Mouse (Mus musculus) midbrain, postnatal 0 days (tissue): ENCODE measurements around the gene Nrxn1. TPM values are rescaled to one million over a fixed set of nuclear protein-coding genes. Genes with fewer than 3 reads are reported as not detected.

Experiments used
- ATAC-seq: fragments of 200-750 bp; cut with Nextera tagmentation; 2 replicates; pipeline ENCODE4 v1.8.0; 2017; ENCODE audit warnings: moderate number of reproducible peaks, mild to moderate bottlenecking, moderate TSS enrichment, moderate library complexity; ENCODE audit not compliant: low FRiP score
- DNase-seq: peaks from one replicate; pipeline ENCODE4 v3.0.0-alpha.2; 2015; ENCODE audit warnings: low spot score
- H3K27ac ChIP-seq: fragments of 300-500 bp; sonication (generic); 2 replicates; pipeline ENCODE4 v1.5.1; 2014; ENCODE audit warnings: low read depth, mild to moderate bottlenecking, low read length, mixed read lengths
- H3K27me3 ChIP-seq: fragments of 300-500 bp; sonication (generic); 2 replicates; pipeline ENCODE4 v1.6.1; 2014; ENCODE audit warnings: low read length, control low read depth, mixed read lengths; ENCODE audit not compliant: insufficient read depth
- H3K36me3 ChIP-seq: fragments of 300-500 bp; sonication (generic); 2 replicates; pipeline ENCODE4 v1.6.1; 2014; ENCODE audit warnings: low read length, control low read depth, mixed read lengths; ENCODE audit not compliant: insufficient read depth
- H3K4me1 ChIP-seq: fragments of 300-500 bp; sonication (generic); 2 replicates; pipeline ENCODE4 v1.6.1; 2014; ENCODE audit warnings: mild to moderate bottlenecking, control low read depth, antibody characterized with exemption, low read length, mixed read lengths; ENCODE audit not compliant: insufficient read depth
- H3K4me2 ChIP-seq: fragments of 300-500 bp; sonication (generic); 2 replicates; pipeline ENCODE4 v1.6.1; 2014; ENCODE audit warnings: low read depth, mild to moderate bottlenecking, low read length, mixed read lengths; ENCODE audit not compliant: poor library complexity, severe bottlenecking
- H3K4me3 ChIP-seq: fragments of 300-500 bp; sonication (generic); 2 replicates; pipeline ENCODE4 v1.5.1; 2014; ENCODE audit warnings: low read depth, mild to moderate bottlenecking, low read length, moderate library complexity
- H3K9ac ChIP-seq: fragments of 300-500 bp; sonication (generic); replicated peaks from 2 replicates; pipeline ENCODE4 v1.6.1; 2014; ENCODE audit warnings: mild to moderate bottlenecking, low read length, moderate library complexity, mixed read lengths; ENCODE audit not compliant: poor library complexity, severe bottlenecking
- H3K9me3 ChIP-seq: fragments of 300-500 bp; sonication (generic); 2 replicates; pipeline ENCODE4 v1.6.1; 2016; ENCODE audit warnings: low read length, control low read depth
- CTCF ChIP-seq: IDR thresholded peaks from 2 replicates; pipeline ENCODE4 v1.5.1; 2016; ENCODE audit warnings: antibody characterized with exemption, mild to moderate bottlenecking
- WGBS: fragments of 180-500 bp; shearing (Covaris S2); extraction: QIAGEN DNeasy Blood & Tissue Kit; methylation state at CpG from one replicate; pipeline ENCODE4 v1.1.7; 2014; 5-methylcytosine and 5-hydroxymethylcytosine counted together
- polyA plus RNA-seq: library from polyadenylated mRNA; unstranded; fragments of >200 nt; fragmentation: Nextera tagmentation; extraction: Ambion mirVana; gene quantifications from 2 replicates; pipeline ENCODE4 v1.2.1, GENCODE M21; 2015
- total RNA-seq: library from RNA; depleted of rRNA; stranded (reverse); fragments of >200 nt; gene quantifications from 2 replicates; pipeline ENCODE4 v1.2.3, GENCODE M21; 2014

Nrxn1 gene
- total and polyA plus RNA-seq, 2 experiments from 2014 or later = 240 to 472 TPM

DNA sequence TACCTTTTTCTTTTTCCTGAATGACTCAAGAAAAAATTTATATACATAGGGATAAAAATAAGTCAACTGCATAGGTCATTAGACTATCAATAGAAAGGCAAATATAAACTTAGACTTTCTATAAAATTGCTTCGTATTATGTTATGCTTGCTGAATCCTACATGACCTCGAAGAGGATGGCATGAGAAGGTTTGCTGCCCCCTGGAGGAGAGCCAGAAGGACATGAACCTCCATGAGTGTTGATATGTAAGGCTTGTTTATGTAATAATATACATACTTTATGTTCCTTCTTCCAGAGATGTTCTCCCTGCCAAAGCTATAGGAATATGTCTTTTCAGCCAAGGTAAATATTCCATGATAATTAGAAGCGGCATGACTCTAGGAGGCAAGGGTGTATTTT, 319.6 kb downstream of the Nrxn1 start:
- WGBS = 86% methylated on average over 3 of the region's 3 CpGs
- Histone ChIP-seq H3K4me2 (no peak overlapping the region), H3K36me3 (no peaks in the 10 kb centered on the region), H3K4me3 (no peak overlapping the region), H3K27ac (no peak overlapping the region), H3K4me1 (no peaks in the 10 kb centered on the region), H3K9me3 (no peaks in the 10 kb centered on the region), H3K27me3 (no peaks in the 10 kb centered on the region), H3K9ac (no peak overlapping the region)
- 0 out of 2 replicates have a peak, but pooled peaks have one; percentile 15 for TF ChIP-seq CTCF
- DNase-seq = no peak
- ATAC-seq = no peak

DNA sequence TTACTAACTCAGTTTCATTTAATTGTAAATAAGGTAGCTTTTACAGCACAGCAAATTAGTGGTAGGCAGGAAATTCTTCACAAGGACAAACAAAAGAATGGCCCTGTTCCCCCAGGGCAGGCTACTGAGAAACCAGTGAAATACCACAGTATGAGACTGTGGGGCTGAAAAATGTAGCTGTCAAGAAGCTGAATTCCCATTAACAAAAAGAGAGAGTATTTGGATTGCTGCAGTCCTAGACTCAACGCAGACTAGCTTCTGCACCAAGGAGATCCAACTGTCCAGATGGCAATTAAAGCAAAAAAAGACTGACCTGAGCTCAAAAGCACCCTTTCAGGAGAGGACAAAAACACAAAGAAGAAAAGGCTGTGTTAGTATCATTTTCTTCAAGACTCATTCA, 324.7 kb downstream of the Nrxn1 start:
- Histone ChIP-seq H3K9me3 (no peaks in the 10 kb centered on the region), H3K27ac (no peak overlapping the region), H3K27me3 (no peaks in the 10 kb centered on the region), H3K4me1 (no peaks in the 10 kb centered on the region), H3K4me3 (no peak overlapping the region), H3K4me2 (no peak overlapping the region), H3K9ac (no peak overlapping the region), H3K36me3 (no peaks in the 10 kb centered on the region)
- DNase-seq (peak; percentile 50), ATAC-seq (no peak)
- TF ChIP-seq CTCF = no peak
- 26% methylated on average over 1 of the region's 1 CpGs for WGBS

DNA sequence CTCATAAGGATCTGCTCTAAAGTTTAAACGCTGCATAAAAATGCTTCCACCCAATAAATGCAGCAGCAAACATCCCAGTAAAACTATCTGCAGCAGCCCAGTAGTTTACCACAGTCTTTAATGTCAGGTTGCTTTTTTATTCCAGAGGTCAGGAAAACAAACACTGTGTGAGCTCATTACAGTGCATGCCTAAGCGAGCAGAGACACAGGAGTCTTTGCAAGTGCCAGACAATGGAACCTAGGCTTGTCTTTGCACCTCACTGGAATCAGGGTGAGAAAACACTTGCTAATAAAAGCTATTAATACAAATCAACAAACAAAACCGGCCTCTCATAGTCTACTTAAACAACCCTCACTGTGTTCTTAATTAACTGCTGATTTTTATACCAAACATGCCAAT, 365.7 kb downstream of the Nrxn1 start:
- no peak overlapping the region for H3K9ac ChIP-seq
- WGBS = 32% methylated on average over 3 of the region's 3 CpGs

DNA sequence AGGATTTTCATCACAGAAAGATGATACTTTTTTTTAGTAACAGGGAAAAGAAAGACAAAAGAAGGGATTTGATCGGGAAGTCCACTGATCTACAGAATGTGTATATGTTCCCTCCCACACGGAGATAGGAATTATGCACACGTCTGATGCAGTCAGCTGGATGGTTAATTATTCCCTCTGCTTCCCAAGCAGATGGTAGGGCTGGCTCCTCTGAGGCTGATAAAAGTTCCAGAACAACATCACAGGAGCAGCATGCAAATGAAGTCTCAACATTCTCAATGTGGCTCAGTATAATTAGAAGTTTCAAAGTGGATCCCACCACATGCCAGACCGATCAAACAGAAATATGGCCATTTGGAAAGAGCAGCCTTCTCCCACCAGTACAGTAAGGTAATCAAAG, 388.1 kb downstream of the Nrxn1 start:
- Histone ChIP-seq H3K27me3 (no peaks in the 10 kb centered on the region), H3K27ac (no peak overlapping the region), H3K4me3 (no peak overlapping the region), H3K9ac (no peak overlapping the region), H3K36me3 (no peaks in the 10 kb centered on the region), H3K9me3 (no peaks in the 10 kb centered on the region), H3K4me2 (no peak overlapping the region), H3K4me1 (no peaks in the 10 kb centered on the region)
- DNase-seq (peak; percentile 46), ATAC-seq (0 out of 2 replicates have a peak, but pooled peaks have one; percentile 54)
- TF ChIP-seq CTCF = no peak
- 44% methylated on average over 4 of the region's 4 CpGs for WGBS

More for the DNA sequence above, 365.7 kb downstream of the Nrxn1 start:
- no peak overlapping the region for H3K27ac ChIP-seq
- no peak for TF ChIP-seq CTCF
- H3K36me3 ChIP-seq = no peaks in the 10 kb centered on the region
- DNase-seq (no peak), ATAC-seq (no peak)
- no peak overlapping the region for H3K4me2 ChIP-seq
- no peaks in the 10 kb centered on the region for H3K27me3 ChIP-seq
- H3K4me1 ChIP-seq = no peaks in the 10 kb centered on the region
- H3K9me3 ChIP-seq = no peaks in the 10 kb centered on the region
- no peak overlapping the region for H3K4me3 ChIP-seq

DNA sequence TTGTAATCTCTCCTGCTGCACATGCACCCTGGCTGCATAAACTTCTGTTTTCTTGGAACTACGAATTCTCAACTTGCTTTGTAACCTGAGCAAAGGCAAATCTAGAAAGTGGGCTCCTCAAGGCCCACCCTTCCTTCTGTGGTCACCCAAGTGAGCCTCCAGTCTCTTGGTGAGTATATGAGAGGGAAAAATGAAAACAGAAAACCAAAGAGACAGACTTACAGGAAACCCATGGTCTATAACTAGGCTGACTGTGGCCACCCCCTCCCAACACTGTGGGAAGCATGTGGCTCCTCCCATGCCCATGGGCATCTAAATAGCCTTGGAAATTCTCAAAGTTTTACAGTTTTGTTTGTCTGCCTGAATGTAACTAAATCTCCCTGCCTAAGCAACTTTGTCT, 390.2 kb downstream of the Nrxn1 start:
- Histone ChIP-seq H3K4me2 (no peak overlapping the region), H3K27ac (no peak overlapping the region), H3K27me3 (no peaks in the 10 kb centered on the region), H3K9me3 (no peaks in the 10 kb centered on the region), H3K9ac (no peak overlapping the region), H3K4me1 (no peaks in the 10 kb centered on the region), H3K36me3 (no peaks in the 10 kb centered on the region), H3K4me3 (no peak overlapping the region)
- DNase-seq (no peak), ATAC-seq (no peak)
- no peak for TF ChIP-seq CTCF
- 88% methylated on average over 1 of the region's 1 CpGs for WGBS

DNA sequence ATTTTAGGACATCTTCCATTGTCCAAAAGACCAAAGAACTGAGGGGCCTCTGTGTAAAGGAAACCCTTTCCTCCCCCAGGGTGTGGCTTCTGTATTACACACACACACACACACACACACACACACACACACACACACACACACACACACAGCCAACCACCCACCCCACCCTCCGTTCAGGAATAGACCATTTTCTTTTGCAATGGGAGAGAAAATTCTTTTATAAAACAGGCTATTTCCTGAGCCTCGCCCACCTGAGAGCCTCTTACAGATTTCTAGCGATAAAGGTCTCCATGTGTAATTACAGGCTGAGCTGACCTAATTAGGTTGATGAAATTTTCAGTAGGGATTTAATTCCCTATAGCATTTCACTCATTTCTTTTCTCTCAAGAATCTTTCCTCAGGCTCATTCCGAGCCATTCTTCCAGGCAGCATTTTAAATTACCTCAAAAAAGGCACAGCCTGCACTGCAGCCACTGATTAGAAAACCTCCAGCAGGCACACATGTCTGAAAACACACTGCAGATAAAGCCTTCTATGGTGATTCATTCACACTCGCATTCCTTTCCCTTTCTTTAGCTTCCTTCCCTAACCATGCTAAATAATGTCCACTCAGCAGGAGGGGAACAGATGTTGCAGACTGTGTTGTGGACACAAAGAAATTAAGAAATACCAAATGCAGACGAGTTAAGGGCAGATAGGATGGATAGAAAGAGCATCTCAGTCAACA, 396.6 kb downstream of the Nrxn1 start:
- H3K27me3 ChIP-seq = no peaks in the 10 kb centered on the region
- H3K4me3 ChIP-seq = no peak overlapping the region
- 7% methylated on average over 6 of the region's 6 CpGs for WGBS
- no peaks in the 10 kb centered on the region for H3K9me3 ChIP-seq
- TF ChIP-seq CTCF = no peak
- H3K9ac ChIP-seq = 0 out of 2 replicates have a peak overlapping the region, but pooled peaks have one; percentile 9
- DNase-seq (peak; percentile 45), ATAC-seq (peak; percentile 38; the same call in 1 of the 2 replicates)
- 0 out of 2 replicates have a peak overlapping the region, but pooled peaks have one; percentile 6 for H3K4me2 ChIP-seq
- no peaks in the 10 kb centered on the region for H3K36me3 ChIP-seq
- peak overlapping the region; percentile 69 for H3K27ac ChIP-seq
- peaks cover 7% of the 10 kb centered on the region; the same call in 1 of the 2 replicates for H3K4me1 ChIP-seq
